Mouse (Mus musculus) testis, postnatal 10 days (tissue): ENCODE data around the gene Tenm4.
"Not testable (repeated sequence)": the region's sequence is repeated elsewhere in the genome, so short reads cannot be mapped to it uniquely, and the experiment has no call there.

ENCODE experiments used
- DNase-seq: peaks from one replicate; pipeline ENCODE4 v3.0.0; 2021; ENCODE audit warnings: low spot score

Gene Tenm4

DNA sequence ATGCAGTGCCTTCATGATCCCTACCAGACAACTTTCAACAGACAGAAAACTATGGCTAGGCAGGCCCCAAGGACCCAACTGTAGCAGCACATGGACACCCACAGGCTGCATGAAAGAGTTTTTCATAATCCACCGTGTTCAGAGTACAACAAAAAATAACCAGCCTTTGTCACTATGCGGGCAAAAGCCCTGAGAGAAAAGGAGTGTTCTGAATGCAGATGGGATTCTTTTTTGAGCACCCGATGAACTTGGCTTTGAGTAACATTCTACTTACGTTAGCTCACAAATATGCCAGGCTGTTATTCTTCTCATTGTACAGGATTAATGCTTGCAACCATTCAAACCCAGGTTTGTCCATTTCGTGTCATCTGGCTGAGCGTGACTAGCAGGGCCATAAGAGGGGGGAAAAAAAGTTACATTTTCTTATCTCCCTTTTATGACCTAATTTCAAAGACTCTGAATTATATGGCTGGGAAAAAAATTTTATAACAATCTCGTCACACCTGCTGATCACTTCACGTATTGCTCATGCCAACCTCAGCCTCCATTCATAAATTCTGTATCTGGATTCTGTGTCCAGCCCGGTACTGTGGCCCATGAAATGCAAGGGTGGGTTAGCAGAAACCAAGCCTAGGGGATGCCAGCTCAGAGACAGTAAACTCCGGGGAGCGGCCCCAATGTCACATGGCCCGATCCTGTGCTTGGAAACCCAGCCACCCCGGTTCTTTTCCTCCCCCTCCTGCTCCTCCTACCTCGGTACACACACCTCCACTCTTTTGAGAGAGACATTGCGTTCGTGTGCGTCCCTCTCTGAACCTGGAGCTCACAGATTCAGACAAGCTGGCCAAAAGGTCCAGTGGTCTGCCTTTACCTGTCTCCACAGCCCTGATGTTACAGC is 732.3 kb downstream of the Tenm4 start:
- DNase-seq: no peak

DNA sequence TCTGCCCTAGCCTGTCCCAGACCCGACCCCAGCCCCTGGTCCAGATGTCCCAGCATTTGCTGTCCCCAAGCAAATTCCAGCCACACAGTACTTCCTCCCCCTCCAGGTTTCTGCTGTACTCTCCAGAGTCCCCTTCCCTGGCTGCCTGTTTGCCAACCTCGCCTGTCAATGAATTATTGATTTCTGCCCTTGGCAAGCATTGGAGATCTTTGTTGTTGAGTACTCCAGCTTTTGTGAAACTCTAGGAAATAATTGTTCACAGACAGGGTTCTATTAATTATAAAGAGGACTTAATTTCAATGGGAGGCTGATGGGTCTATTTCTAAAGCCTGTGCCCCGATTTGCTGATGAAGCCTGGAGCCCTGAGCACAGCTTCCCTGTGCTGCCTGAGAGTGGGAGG is 733.4 kb downstream of the Tenm4 start:
- DNase-seq: no peak

DNA sequence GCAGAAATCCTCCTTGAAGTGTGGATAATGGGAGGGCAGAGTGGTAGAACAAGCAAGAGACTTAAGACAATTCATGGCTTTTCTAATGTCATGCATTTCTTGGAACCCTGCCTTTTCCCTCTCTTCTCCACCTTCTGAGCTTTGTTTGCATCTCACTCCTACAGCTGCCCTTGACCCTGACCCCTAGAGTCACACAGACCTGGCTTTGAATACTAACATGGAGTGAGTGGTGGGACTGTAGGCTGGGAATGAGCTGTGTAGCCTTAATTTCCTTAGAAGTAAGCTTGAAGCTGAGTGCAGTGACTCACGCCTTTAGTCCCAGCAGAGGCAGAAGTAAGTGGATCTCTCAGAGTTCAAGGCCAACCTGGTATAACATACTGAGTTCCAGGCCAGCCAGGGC is 733.9 kb downstream of the Tenm4 start:
- no peak for DNase-seq

DNA sequence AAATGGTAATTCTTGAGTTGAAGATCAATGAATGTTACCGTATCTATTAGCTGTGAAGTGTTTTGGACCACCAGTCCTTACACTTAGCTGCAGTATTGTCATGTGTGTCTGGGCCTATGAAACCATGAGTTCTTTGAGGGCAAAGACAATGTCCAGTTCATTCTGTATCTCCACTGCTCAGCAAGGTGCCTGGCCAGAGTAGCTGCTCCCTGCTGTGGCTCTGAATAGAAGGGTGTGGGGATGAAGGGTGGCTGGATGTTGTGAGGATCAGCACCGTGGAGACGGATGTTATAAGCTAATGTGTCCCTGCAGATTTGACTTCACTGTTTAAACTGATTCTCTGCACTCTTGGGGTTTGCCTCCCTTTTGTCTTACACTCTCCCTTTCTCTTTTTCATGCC is 734.4 kb downstream of the Tenm4 start:
- DNase-seq: no peak

DNA sequence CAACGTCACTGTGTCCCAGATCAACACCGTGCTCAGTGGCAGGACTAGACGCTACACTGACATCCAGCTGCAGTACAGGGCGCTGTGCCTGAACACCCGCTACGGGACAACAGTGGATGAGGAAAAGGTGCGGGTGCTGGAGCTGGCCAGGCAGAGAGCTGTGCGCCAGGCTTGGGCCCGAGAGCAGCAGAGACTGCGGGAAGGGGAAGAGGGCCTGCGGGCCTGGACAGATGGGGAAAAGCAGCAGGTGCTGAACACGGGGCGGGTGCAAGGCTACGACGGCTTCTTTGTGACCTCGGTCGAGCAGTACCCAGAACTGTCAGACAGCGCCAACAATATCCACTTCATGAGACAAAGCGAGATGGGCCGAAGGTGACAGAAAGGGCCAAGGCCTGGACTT is 735.2 kb downstream of the Tenm4 start:
- no peak for DNase-seq

DNA sequence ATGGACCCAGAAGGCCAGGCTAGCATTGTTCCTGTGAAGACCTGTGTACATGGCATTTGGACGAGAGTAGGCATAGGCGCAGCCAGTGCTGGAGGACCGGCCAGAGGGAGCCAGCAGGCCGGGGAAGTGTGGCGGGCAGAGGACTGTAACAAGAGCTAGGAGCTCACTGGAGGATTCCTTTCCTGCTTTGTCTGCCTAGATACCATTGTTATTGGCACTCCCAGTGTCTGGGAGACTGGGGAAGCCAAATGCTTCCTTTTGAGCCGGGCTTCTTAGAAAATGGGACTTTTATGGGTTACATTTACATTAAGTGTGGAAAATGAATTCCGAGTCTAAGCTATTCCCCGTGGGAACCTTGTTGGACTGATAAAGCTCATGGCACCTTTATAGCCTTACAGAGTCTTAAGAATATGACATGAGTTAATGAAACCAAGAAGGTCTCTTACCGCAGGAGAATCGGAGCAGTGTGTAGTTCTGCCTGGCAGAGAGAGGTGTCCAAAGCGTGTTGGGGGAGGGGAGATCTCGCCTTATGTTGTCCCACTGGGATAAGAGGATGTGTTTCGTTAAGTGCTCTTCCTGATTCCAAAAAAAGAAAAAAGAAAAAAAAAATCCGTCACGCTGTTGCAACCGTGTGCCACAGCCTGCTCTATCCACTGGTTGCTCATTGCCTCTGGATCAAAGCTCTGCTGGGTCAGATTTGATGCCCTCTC is 737.1 kb downstream of the Tenm4 start:
- peak; percentile 32 for DNase-seq

DNA sequence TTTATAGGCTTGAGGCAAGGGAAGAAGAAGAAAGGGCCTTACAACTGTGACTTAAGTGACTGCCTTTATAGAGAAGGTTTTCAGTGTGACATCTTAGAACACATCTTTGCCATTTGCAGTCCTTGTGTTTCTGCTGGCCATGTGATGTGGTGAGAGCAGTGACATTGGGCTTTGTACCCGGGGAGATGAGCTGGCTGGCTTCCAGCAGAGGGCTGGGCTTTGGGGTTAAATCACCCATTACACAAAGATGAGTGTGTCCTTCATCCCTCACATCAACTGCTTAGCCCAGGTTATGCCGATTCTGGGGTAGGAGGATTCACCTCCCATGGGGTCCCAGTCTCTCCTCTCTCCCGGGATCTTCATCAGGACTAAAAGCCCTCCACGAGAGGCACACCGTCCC is 738.8 kb downstream of the Tenm4 start:
- DNase-seq: peak; percentile 53

DNA sequence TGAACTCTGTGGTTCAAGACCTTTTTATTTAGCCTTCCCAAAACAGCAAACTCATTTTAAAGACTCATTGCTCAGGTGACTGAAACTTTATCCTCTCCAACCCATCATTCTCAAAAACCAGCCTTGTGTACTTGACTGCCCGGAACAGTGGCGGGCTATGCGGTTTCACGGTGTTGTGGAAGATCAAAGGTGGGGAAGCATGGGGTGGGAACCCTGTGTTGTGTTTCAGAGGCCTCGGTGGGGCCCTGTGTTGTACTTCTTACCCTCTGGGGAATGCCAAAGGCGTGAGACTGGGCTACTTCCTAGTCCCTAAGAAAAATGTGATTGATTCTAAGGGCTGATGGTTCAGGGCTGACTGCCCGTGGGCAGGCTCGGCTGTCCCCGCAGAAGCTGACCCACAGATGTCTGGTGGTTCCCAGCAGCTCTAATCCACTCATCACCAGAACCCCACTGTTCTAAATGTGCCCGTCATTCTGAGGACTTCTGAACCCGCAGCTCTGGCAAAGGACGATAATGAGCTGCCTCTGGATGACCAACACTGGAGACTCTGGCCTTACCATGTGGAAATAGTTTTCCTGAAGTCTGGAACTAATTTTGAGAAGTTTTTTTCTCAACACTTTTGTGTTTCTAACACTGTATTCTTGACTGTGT is 739.4 kb downstream of the Tenm4 start:
- peak; percentile 26 for DNase-seq

DNA sequence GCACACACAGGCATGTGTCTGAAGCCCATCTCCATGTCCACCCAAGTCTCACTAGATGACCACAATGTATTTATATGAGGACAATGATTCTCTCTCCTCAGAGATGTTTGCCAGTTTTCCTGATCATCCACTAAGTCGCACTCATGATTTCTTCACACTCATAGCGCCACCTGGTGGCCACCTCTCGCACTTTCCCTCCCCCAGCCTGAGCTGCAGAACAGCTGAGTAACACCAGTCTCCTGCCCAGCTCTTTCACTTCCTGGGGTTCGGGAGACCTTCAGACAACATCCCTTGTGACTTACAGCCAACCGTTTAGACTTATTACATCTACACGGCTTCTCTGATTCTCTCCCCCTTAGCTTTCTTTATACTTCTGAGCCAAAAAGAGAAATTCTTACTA is 743.0 kb downstream of the Tenm4 start:
- peak; percentile 91 for DNase-seq

DNA sequence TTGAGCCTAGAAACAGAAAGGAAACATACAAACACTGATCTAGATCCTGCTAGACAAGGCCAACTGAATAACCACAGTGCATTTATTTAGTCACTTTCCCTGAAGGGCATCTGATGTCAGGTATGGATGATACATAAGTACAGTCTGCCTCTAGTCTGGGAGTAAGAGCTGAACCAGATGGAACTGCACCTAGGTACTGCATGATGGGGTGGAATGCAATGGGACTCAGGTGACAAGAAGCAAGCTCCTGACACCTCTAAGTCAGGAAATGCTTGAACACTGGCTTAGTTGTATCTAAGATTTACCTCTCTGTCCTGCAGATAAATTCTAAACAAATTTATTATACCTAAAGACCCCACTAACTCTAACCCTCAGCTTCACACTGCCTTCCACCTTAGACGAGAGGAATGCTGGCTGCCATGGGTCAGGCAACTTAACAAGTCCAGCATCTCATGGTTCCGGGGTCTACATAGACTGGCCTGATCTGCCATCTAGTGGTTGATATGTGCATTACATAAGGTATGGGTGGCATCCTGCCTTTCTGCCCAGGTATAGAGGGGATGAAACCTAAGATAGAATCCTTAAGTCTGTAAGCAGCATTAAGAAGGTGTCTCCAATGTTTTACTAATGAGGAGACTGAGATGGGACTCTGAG is 744.5 kb downstream of the Tenm4 start:
- peak; percentile 53 for DNase-seq

DNA sequence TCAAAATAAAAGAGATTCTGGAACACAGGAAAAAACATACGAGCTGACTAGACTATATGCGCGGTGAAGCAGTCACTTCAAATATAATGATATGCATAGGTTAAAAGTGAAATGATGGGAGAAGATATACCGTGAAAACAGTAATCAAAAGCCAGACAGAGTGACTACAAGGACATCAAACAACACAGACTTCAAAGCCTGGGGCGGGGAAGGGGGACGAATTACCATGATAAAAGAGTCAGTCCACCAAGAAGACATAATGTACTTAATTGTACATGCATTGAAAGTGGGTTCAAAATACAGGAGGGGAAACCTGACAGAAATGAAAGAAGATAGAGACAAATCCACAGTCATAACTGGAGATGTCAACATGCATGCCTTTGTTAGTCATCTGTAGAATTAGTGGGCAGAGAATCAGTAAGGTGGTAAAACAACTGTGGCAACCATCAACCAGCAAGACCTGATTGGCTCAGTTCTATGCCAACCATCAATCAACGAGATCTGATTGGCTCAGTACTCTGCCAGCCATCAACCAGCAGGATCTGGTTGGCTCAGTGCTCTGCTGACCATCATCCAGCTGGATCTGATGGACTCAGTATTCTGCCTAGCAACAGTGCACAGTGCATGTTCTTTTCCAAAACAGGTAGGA is 749.5 kb downstream of the Tenm4 start:
- no peak for DNase-seq

DNA sequence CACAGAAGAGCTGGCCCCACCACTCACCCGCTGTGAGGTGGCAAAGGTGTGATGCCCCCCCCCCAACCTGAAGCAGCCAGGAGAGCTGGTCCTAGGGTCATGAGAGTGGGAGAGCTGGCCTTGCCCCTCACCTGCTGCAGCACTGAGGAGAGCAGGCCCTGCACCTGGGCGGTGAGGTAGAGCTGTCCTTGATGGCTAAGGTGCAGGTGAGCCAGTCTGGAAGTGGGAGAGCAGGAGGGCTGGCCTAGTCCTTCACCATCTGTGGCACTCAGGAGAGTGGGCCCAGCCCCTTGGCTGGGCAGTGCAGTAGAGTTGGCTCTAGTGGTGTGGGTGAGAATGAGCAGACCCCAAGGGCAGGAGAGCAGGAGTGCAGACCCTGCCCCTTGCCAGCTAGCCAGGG is 751.9 kb downstream of the Tenm4 start:
- no peak for DNase-seq

DNA sequence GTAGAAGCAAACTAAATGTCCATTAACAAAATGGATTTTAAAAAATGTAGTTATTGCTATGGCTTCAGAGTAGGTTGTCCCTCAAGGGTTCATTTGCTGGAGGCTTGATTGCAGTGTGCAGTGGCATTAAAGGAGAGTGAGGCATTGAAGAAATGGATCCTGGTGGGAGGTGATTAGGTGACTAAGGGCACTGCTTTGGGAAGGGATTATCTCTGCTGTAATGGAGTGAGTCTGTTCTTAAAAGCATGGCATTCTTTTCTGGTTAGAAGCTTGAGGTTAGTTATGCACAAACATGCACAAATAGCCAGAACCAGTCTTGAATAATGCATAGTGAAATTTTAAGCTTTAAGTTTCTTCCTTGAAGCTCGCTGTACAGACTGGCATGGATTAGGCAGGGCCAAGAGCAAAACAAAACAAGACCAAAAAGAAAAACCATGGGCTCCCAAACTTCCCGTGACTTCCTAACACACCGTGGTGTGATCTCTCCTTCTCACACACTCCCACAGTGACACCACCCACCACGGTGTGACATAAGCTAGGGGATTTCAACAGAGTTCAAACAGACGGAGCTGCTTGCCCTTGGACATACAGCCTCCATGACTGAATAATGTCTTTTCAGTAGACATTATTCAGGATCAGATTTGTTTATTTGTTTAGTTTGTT is 772.8 kb downstream of the Tenm4 start:
- no peak for DNase-seq

DNA sequence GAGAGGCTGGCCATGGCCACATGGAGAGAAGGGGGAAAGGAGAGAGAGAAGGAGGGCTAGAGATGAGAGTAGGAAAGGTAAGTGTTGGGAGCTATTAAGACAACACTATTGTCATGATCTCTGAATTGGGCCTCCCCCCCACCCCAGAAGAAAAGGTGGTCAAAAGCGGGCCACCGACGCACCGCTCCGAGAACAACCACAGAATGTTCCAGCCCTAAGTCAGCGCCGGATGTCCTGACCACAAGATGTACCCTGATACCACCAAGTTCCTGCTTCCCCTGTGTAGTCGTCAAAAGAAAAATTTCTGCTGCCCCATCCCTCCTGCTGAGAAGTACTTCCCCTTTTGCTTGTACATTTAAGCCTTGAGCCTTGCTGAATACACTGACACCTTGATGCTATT is 775.5 kb downstream of the Tenm4 start:
- DNase-seq: not testable (repeated sequence)

DNA sequence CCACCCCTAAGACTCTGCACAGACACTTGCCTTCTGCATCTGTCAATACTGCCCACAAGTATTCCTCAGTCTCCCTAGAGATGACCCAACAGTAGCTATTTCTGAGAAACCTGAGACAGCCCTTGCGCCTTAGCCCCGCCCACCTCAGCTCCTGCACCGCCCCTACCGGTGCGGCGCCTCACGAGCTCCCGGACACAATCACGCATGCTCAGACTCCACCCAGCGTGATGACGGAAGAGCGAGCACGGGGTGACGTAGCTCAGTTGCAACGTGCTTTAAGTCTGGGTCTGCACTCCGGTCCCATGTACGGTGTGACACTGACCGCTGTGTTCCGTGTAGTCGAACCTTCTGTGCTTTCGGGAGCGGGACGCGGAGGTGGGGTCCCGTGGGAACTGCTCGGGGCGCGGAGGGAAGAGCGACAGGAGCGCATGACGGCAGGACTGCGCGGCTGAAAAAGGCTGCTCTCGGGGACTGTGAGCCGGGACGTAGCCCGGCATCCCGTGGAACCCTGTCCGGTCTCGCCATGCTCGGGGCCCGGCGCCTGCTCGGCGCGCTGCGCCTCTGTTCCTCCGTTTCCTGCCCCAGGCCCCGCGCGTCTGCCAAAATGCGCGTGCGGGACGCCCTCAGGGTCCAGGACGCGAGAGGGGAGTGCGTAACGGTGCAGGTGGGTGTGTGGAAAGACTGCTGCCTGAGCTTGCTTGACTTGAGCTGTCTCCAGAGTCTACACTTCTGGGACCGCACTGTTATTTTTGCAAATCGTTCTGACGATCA is 780.4 kb downstream of the Tenm4 start, which contains the start of gene Nars2:
TSS of gene Nars2 (plus strand) at position 225 of the 771 bp plus-strand sequence.
- peak; percentile 94 for DNase-seq

DNA sequence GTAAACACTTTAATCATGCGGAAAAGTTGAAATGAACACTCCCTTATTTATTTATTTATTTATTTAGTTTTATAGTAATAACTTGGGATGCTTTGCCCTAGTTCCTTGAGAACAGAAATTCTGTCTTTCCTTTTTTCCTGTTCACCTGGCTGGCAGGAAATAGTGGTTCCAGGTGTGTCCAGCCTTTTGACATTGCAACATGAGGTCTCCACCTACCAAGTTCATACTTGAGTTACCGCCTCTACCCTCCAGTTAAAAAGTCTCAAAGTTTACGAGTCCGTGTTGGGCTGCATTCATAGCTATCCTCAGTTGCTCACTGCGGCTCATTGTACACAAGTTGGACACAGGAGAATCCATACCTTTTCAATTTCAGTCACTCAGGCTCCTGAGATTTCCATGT is 781.0 kb downstream of the Tenm4 start:
- no peak for DNase-seq

DNA sequence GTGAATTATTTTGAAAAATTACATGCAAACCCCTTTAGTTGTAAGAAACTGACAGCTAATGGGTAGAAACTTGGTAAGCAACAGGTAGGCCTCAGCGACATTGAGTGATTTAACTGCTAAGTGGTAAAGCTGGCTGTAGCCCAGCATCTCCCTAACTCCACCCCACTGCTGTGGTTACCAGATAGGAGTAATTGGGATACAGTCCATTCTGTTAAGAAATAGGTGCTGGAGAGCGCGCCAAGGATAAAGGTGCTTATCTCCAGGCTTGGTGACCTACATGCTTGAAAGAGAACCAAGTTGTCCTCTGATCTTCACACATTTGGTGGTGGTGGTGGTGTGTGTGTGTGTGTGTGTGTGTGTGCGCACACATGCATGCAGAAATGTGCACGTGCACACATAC is 788.1 kb downstream of the Tenm4 start:
- no peak for DNase-seq
